Mouse (Mus musculus) CD8-positive naive resting alpha-beta T cell, adult 2 months (primary cell): Measurements from ENCODE around the gene Fam171a1.

Source experiments
- DNase-seq, 2 experiments: peaks; one replicate each; pipeline ENCODE4 v3.0.0; 2022; ENCODE audit warnings: low read depth in 2 of 2, low spot score in 2 of 2

Gene Fam171a1

DNA sequence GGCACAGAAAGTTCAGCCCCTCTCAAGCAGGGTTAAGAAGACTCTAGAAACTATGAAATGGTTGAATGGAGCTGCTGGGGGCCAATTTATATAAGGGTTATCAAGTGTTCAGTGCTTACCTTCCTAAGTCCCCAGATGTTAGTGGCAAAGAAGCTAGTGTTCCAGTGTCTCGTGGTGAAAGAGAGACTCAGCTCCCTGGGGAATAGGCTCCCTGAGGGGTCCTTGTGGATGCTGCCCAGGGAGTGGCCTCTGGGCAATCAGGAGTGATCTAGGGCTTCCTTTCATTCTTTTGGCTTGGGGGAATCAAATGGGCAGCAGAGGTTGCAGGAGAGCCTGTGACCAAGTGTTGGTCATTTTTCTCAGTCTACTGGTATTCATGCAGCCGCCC, 21.3 kb downstream of the Fam171a1 start:
- DNase-seq = no peak

DNA sequence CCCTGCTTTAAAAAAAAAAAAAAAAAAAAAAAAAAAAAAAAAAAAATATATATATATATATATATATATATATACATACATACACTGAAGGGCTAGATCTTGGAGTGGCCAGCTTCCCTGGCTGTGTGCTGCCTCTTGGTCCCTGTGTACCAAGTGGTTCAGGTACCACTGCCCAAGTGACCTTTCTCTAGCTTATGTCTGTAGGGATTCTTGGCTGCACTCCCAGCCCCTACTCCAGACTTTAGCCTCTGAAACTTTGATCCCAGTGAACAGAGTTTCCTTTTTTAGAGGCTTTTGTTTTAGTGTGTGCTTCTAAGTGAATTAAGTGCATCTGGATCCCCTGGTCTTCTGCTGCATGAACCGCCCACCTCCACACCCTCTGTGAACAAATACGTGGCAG, 24.3 kb downstream of the Fam171a1 start:
- no peak for DNase-seq

DNA sequence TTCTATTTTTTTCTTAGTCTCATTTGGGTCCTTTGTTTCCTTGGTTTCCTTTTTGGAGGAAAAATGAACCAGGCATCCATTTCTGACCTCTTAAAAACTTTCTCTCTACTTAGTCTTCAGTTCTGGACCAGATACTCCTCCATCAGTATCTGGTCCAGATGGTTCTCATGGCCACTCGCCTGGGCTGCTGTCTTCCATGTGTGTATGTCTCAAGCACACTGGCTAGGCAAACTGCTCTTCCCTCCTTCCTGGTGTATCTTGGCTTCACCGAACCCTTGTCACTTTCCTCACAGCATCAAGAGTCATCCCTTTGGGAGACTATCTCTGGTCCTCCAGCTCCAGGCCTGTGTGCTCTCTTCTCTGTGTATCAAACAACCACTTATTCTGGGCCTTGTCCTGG, 25.0 kb downstream of the Fam171a1 start:
- DNase-seq = no peak

DNA sequence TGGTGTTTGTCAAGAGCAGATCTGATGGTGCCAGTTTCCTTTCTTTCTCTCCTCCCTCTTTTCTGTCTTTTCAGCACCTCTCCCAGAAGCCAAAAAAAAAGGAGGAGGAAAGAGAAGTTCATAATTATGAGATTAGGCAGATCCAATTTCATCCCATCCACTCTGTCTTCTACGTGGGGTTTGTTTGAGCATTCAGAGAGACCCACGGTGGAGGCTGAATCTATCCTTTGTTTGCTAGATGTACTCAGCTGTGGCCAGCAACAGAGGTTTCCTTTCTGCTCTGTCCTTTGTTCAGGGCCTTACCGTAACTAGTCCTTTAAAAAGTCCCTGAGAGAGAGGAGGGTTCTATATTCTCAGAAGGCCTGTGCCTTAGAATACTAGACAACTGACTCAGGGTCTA, 25.6 kb downstream of the Fam171a1 start:
- no peak for DNase-seq

DNA sequence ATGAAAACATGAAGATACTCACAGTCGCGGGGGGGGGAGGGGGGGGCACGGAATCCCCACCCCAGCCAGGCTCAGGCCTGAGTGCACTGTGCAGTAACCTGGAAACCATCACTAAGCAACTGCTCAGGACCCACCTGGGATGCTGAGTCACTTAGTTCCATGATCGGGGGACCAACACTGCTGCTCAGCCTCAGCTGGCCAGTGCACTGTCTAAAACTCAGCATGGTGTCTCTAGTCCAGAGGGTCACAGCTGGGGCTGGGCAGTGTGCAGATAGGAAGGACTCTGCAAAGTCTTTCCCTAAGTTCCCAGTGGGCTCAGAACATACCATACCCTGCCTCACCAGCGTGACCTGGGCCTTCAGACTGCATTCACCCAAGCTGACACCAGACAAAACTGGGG, 26.6 kb downstream of the Fam171a1 start:
- DNase-seq = no peak

DNA sequence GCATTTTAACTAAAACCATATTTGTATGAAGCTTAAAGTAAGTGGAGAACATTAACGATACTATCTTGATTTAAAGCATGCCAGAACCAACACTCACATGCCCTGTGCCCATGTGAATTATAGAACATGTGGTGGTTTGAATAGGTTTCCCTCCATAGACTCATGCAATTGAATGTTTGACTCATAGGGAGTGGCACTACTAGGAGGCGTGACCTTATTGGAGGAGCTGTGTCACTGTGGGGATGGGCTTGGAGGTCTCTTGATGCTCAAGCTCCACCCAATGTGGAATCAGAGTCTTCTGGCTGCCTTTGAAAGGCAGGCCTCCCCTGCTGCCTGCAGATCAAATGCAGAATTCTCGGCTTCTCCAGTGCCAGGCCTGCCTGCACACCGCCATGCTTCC, 27.8 kb downstream of the Fam171a1 start:
- no peak for DNase-seq

DNA sequence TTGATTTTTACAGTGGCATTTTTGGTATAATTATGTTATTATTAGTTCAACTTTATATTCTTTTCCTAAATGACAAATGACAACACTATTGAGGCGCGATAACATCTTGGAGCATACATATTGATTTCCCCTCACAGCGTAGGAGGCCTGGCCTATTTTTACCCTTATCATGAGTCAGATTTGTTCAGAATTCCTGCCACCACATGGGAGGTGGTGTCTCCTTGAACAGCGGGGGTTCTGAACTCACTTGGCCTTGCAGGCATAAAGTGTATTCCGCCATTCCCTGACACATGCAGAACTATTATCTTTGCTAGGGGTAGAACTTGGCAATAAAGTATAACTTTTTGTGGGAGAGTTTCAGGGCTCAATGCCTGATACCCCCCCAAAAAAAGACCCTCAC, 30.3 kb downstream of the Fam171a1 start:
- DNase-seq = no peak

DNA sequence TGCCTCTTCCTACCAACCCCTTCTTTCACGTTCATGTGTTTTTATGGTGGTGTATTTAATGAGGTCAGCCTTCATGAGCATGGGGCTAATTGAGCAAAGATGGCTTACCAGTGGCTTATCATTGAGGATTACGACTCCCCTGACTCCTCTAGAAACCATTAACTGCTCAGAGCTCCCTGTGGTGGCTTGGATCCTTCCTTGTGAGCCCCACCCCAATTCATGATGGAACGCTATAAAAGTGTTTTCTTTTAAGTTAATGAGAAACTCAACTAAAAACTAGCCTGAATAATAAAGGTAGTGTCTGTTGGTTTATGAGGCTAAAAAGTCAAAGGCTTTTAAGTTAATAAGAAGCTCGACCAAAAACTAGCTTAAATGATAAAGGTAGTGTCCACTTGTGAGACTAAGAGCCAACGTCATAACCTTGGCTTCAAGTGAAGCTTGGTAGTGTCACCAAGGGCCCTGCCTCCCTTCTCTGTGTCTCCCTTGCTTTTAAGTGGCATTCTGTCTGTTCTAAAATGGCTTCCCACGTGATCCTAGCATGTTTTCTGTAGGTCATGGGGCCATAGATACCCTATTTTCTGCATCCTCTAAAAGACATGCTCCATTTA, 33.6 kb downstream of the Fam171a1 start:
- no peak for DNase-seq

DNA sequence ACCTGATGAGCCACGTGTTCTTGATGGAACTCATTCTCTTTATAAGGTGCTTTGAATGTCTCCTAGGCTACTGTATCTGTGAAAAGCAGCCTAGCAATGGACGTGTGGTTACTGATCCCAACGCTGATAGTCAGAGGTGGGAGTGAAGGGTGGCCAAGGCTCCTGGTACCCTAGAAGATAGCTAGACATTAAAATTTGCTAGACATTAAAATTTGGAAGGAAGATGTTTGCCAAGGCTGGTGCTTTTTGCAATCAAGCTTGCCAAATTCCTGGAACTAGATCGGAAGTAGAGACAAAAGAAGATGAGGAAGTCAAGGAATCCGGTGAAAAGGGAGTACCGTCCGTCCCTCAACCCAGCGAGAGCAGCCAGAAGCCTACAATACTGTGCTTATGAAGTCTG, 34.7 kb downstream of the Fam171a1 start:
- DNase-seq = no peak

DNA sequence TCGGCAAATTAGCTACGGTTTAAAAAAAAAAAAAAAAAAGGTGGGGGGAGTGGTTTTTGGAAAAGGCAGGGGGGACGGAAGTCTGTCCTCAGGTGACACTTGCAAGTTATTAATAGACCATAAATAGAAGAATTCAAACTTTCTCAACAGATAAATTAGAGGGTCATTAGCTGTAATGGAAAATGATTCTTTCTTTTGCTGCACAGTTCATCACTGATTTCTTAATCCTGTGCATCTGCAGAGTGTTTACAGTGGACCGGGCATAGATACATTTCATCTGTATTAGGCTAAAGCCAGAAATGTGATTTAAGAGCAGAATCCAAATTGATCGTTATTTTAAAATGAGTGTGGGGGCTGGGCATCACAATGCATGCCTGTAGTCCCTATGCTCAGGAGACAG, 36.3 kb downstream of the Fam171a1 start:
- no peak for DNase-seq

DNA sequence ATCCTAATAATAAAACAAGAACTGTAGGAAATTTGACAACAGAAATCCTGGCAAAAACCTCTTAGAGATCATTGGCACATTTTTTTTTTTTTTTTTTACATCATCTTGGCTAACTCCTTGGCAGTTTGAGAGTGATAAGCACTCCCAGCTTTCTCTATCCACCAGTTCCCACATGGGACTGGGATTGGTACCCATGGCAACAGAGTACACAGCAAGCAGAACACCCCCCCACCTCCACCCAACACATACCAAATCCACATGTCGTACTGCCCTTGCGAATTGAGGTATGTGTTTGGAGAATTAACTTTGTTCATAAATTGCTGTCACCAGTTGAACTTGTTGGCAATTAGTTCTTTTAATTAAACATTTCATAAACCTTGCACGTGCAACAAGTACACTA, 37.3 kb downstream of the Fam171a1 start:
- no peak for DNase-seq

DNA sequence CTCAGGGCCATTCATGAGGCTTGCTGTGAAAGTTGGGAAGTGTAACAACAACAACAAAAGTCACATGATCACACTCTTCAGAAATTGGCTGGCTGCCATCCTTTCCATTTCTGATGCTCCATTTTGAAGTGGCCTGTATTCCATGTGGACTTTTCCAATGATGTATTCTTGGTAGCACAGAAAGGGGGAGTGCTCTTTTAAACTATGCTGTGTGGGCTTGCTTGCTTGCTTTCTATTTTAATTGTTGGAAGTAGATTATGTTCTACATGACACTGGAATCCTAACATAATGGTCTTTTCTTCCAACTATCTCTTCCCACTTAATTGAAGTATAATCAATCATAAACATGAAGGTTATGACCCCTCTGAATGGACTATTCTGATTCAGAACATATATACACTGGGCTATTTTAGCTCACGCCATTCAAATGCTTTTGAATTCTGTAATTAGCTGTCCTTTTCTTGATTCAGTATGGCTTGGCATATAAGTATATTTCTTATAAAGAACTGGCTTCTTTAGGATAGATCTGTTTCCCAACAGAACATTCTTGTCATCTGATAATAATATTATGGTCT, 40.2 kb downstream of the Fam171a1 start:
- DNase-seq = no peak

DNA sequence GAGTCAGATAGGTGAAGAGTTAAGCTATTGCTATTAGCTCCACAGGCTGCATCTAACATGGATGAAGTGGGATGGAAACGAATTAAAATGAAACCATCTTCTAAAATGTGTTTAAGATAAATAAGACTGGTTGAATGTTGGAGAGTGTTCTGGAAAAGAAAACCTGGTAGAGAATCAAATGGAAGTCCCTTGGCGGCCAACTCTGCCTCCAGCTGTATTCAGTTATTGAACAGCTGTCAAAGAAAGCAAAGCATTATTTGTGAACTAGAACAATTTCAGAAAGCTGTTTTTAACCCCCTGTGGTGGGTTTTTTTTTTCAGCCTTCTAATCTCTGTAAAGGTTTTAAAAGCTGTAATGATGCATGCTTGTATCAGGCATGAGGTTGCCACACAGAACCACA, 41.0 kb downstream of the Fam171a1 start:
- DNase-seq = no peak

DNA sequence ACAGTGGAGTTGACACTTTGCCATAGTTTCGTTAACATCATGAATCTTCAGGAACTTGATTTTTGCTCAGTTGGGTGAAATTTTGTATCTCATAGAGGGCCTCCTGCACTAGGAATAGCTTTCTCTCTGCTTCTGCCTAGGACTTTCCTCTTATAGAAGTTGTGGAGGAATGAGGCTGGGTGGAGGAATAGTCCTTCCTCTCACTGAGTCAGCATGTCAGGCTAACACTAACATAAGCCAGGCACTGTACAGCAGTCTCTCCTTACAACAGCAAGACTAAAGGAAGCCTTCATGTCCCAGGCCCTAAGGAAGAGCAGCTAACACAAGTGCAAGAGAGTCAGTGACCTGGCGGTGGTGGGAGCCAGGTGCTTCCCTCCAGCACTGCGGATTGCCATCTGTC, 43.0 kb downstream of the Fam171a1 start:
- DNase-seq = no peak

DNA sequence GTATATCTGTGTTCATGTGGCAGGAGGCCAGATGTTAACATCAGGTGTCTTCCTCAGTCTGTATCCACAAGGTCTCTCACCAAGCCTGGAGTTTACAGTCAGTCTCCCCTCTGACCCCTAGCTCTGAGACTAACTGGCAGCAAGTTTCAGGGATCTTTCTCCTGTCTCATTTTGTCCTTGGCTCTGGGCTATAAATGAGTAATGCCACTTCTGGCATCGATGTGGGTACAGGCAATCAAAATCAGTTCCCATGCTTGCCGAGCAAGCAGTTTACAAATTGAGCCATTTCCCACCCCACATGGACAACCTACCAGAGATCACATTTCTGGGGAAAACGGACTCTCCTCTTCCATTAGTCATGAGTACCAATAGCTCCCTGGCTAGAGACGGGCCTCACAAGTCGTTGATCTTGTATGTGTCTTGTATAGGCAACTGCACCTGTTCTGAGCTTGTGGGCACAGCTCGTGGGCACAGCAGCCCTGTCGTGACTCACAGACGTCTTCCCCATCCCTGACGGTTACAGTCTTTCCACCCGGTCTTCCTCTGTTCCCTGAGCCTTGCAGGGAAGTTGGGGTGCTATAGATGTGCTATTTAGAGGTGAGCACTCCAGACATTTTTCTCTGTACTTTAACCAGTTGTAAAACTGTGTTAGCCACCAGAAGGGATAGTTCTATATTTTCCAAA, 43.8 kb downstream of the Fam171a1 start:
- no peak for DNase-seq

DNA sequence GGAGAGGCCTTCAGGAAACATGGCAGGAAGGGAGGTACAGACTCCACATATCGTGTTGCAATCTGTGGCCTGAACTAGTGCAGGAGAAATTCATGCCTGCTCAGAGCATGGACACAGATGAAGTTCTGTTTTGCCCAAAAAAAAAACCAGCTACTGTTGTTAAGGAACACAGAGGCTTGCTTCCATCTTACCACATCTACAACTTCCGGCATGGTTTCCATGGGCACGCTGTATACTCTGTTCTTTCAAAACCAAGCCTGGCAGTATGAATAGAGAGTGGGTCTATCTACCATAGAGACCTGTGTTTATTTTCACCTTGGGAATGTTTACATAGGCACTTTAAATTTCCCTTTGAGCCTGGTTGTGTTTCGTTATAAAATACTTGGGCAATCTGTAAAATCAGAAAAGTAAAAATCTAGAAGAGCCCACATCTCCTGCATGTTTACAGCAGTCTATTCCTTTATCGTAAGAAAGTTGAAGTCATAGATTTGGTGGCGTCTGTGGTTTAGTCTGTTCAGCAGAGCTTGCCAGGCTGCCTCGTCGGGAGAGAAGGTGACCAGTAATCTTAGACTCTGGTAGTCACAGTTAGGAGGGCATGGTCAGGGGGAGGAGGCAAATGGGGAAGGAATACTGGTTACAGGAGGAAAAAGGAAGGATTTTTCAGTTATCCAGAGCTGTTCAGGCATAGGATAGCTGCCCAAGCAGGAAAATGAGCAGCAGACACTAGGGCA, 44.8 kb downstream of the Fam171a1 start:
- DNase-seq = no peak

DNA sequence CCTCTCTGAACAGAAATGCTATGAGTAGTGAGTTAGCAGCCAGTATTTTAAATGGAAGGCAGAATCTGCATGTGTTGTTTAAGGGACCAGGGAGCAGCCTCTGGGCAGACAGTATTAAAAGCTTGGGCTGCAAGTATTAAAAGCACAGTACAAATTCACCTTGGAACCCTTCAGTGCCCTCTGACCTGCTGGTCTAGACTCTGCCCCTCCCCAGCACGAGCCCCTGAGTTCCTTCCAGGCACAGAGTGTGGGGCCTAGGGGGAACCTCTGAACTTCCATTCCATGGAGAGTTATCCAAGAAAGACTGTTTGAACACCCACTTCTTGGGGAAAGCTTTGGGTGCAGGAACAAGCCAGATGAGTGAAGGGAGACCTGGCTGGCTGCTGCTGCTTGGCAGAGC, 47.6 kb downstream of the Fam171a1 start:
- DNase-seq = no peak

DNA sequence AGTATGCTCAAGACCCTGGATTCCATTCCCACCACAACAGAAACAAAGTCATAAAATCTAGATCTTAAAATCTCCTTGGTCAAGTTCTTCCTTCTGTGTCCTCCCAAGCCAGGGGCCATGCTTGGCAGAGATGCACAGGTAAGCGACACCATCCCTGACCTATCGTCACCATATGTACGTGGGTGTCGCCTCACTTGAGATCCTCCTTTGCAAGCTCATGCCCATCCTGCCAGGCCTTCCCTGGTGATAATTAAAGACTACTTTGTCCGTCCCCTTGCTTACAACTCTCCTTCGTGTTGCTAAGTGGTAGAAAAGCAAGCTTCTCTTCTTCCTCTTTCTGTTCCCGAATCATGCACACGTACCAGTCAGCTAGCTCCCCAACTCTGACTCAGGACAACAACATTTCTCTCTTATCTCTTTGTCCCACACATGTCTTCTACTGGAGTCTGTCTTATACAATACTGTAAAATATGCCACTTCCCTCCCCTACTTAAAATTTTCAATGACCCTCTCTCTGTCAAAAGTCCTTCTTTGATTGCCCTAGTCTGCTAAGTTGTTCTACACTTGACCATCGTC, 49.6 kb downstream of the Fam171a1 start:
- DNase-seq = no peak

DNA sequence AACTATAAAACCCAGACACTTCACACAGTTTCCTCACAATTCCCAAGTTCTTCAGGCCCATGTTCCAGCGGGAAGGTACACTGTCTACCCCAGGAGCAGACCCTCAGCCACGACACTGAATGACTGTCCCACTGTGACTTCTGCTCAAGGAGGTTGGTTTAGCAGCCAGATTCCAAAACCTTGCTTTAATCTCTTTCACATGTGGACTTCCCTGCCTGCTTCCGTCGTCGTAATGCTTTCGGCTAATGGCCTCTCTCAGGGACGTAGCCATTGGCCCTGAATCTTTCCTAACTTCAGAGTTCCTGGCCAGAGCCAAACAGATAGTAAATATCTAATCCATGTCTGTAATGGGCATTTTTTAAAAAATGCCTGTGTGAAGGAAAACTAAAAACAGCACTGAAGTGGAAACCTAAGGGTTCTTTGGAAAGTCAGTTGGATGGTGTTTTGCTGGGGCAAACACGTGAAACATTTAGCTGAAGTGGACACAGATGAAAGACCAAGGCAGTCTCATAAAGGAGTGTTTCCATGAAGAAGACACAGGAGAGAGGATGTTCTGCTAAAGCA, 51.1 kb downstream of the Fam171a1 start:
- DNase-seq = no peak

DNA sequence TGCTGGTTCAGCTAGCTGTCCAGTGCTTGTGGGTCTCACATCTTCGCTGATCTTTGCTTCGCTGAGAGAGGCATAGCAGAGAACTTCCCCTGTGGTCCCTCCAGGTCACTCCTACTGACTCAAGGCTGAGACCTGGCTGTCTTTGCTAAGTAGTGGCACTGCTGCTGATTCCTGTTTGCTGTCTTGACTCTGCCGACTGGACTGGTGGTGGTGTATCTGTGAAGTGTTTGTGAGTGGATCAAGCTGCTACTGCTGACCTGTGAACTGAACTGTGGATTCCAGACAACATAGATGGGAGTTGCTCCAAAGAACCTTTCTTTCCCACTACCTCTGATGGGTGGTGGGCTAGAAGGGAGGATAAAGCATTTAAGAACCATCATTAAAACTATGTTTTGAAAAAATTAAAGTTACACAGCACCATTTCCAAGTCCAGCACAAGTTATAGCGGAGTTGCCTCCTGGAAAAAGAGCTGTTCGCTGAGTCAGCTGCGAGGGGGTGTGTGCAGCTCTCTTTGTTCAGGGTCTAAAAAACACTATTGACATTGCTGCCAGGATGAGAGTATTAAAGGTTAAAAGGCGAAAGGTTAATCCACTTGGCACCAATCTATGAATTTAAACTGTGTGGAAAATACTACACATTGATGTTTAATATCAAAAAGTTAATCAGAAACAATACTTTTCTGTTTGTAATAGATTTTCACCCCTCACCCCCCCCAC, 52.0 kb downstream of the Fam171a1 start:
- no peak for DNase-seq
